Mouse (Mus musculus) cerebellum, adult 2 months (tissue): ENCODE results near the gene Fcgbp. TPM values are rescaled to one million over a fixed set of nuclear protein-coding genes. Genes with fewer than 3 reads are reported as not detected.
"Not testable (repeated sequence)": the region's sequence is repeated elsewhere in the genome, so short reads cannot be mapped to it uniquely, and the experiment has no call there.

ENCODE experiments used
- DNase-seq, 2 experiments: peaks; one replicate each; pipeline ENCODE4 v3.0.0; 2021
- H3K27ac ChIP-seq: fragments of 200-500 bp; 2 replicates; pipeline ENCODE4 v1.5.1; 2012; ENCODE audit warnings: low read length, control low read depth, inconsistent platforms; ENCODE audit not compliant: insufficient read depth
- H3K27me3 ChIP-seq: fragments of 200-500 bp; 2 replicates; pipeline ENCODE4 v1.6.1; 2012; ENCODE audit warnings: inconsistent platforms, mild to moderate bottlenecking, low read length, moderate library complexity; ENCODE audit not compliant: control insufficient read depth, insufficient read depth
- H3K4me1 ChIP-seq: fragments of 200-500 bp; 2 replicates; pipeline ENCODE4 v1.6.1; 2011; ENCODE audit warnings: low read length; ENCODE audit not compliant: control insufficient read depth, insufficient read depth
- H3K4me3 ChIP-seq: fragments of 200-500 bp; replicated peaks from 2 replicates; pipeline ENCODE3; 2011; ENCODE audit warnings: mild to moderate bottlenecking, low read depth, low read length, control low read depth; ENCODE audit not compliant: insufficient read depth
- CTCF ChIP-seq: fragments of 200-500 bp; IDR thresholded peaks from 2 replicates; pipeline ENCODE4 v1.5.1; 2011; ENCODE audit warnings: low read depth, mild to moderate bottlenecking, control low read depth, low read length, moderate library complexity, borderline replicate concordance; ENCODE audit not compliant: insufficient read depth
- POLR2A ChIP-seq: fragments of 200-500 bp; IDR thresholded peaks from 2 replicates; pipeline ENCODE4 v1.6.1; 2011; ENCODE audit warnings: low read length, control low read depth, borderline replicate concordance; ENCODE audit not compliant: insufficient read depth
- WGBS: fragments of 180-500 bp; shearing (Covaris S2); methylation state at CpG from one replicate; pipeline ENCODE4 v1.1.7; 2018; 5-methylcytosine and 5-hydroxymethylcytosine counted together
- polyA plus RNA-seq: library from polyadenylated mRNA; depleted of rRNA; stranded (reverse); fragments of >200 nt; gene quantifications from 2 replicates; pipeline ENCODE4 v1.2.3, GENCODE M21; 2012

Fcgbp gene
- polyA plus RNA-seq, 1 experiment: 0.29 TPM

DNA sequence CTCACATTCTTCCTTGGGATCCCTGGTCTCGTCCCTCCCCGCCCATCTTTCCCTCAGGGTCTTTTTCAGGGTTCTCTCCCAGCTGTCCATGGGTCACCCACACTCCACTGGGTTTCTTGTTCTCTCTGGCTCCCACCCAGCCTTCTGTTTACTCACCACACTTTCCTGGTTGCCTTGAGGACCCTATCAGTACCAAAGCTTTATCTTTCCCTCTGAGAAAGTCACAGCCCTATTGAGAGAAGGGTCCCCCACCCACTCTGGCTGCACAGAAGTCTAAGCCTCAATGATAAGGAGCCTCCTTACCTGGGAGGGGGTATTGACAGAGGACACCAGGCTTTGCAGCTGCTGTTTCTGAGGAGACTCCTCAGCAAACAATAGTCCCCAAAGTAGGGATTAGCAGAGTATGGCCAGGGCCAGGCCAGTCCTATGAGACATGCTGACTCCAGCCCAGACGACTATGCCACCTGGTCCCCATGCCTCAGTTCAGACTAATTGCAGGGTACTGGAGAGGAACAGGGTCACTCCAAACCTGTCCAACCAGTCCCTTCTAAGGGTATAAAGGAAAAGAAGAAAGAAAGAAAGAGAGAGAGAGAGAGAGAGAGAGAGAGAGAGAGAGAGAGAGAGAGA is 1.4 kb upstream of the Fcgbp start:
- WGBS: 29% methylated on average over 3 of the region's 3 CpGs
- TF ChIP-seq CTCF: no peak
- no peak for TF ChIP-seq POLR2A
- no peaks in the 10 kb centered on the region for H3K27me3 ChIP-seq
- H3K27ac ChIP-seq: no peak overlapping the region
- no peaks in the 10 kb centered on the region for H3K4me1 ChIP-seq
- no peak for DNase-seq
- no peak overlapping the region for H3K4me3 ChIP-seq

DNA sequence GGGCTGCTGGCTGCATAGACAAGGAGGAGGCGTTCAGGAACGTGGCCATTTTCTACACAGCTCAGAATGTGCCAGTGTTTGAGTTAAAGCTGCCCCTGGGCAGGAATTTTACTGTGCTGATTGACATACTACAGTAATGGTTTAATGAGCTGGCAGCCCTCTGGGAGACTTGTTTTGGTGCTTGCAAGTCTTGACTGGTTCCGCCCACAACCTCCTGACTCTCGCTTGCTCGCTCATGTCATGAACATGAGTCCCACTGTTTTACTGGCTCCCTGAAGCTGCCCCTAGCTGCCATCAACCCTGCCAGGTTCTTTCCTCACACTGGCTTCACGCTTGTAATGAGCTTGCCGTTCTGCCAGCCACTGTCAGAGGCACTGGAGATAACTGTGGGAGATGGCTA is 13.2 kb downstream of the Fcgbp start:
- Histone ChIP-seq H3K27ac (no peak overlapping the region), H3K4me1 (no peaks in the 10 kb centered on the region), H3K27me3 (no peaks in the 10 kb centered on the region), H3K4me3 (no peak overlapping the region)
- no peak for DNase-seq
- WGBS: 13% methylated on average over 7 of the region's 7 CpGs
- TF ChIP-seq POLR2A: no peak
- no peak for TF ChIP-seq CTCF

DNA sequence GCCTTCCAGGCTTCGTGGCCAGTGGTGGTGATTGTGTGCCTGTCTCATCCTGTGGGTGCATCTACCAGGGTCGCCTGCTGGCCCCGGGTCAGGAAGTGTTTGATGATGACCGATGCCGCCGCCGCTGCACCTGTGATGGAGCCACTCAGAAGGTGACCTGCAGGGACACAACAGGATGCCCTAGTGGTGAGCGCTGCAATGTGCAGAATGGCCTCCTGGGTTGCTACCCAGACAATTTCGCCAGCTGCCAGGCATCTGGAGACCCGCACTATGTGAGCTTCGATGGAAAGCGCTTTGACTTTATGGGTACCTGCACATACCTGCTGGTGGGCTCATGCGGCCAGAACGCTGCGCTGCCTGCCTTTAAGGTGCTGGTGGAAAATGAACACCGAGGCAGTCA is 15.2 kb downstream of the Fcgbp start:
- no peak overlapping the region for H3K27ac ChIP-seq
- no peaks in the 10 kb centered on the region for H3K4me1 ChIP-seq
- 83% methylated on average over 16 of the region's 16 CpGs for WGBS
- no peak for TF ChIP-seq CTCF
- DNase-seq: no peak
- no peaks in the 10 kb centered on the region for H3K27me3 ChIP-seq
- no peak overlapping the region for H3K4me3 ChIP-seq

DNA sequence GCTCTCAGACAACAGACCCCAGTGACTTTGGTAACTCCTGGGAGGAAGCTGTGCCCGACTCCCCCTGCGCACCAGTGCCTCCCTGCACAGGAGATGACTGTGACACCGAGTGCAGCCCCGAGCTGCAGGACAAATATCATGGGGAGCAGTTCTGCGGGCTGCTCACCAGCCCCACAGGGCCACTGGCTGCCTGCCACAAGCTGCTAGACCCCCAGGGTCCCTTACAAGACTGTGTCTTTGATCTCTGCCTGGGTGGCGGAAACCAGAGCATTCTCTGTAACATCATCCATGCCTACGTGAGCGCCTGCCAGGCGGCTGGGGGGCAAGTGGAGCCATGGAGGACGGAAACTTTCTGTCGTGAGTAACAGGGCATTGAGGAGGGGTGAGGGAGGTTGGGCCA is 22.5 kb downstream of the Fcgbp start:
- H3K4me3 ChIP-seq: no peak overlapping the region
- H3K4me1 ChIP-seq: no peaks in the 10 kb centered on the region
- no peak overlapping the region for H3K27ac ChIP-seq
- WGBS: 12% methylated on average over 11 of the region's 11 CpGs
- TF ChIP-seq POLR2A: no peak
- no peak for TF ChIP-seq CTCF
- DNase-seq: no peak
- H3K27me3 ChIP-seq: no peaks in the 10 kb centered on the region

DNA sequence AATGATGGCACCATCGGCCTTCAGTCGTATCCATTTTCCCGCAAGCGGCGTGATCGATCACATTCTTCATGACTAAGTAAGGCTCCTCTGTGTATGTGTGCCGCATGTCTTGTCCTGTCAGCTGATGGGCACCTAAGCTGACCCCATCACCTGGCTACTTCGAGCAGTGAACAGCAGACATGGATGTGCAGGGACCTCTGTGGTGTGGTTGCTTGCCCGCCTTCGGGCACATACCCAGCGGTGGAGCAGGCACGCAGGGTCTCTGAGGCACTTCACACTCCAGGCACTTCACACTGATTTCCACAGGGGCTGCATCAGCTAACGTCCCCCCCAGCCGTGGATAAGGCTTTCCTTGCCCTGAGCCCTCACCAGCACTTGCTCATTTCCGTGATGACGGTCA is 28.1 kb downstream of the Fcgbp start:
- no peaks in the 10 kb centered on the region for H3K4me1 ChIP-seq
- no peaks in the 10 kb centered on the region for H3K27me3 ChIP-seq
- no peak overlapping the region for H3K4me3 ChIP-seq
- TF ChIP-seq CTCF: no peak
- no peak for DNase-seq
- H3K27ac ChIP-seq: no peak overlapping the region
- WGBS: 93% methylated on average over 16 of the region's 16 CpGs

DNA sequence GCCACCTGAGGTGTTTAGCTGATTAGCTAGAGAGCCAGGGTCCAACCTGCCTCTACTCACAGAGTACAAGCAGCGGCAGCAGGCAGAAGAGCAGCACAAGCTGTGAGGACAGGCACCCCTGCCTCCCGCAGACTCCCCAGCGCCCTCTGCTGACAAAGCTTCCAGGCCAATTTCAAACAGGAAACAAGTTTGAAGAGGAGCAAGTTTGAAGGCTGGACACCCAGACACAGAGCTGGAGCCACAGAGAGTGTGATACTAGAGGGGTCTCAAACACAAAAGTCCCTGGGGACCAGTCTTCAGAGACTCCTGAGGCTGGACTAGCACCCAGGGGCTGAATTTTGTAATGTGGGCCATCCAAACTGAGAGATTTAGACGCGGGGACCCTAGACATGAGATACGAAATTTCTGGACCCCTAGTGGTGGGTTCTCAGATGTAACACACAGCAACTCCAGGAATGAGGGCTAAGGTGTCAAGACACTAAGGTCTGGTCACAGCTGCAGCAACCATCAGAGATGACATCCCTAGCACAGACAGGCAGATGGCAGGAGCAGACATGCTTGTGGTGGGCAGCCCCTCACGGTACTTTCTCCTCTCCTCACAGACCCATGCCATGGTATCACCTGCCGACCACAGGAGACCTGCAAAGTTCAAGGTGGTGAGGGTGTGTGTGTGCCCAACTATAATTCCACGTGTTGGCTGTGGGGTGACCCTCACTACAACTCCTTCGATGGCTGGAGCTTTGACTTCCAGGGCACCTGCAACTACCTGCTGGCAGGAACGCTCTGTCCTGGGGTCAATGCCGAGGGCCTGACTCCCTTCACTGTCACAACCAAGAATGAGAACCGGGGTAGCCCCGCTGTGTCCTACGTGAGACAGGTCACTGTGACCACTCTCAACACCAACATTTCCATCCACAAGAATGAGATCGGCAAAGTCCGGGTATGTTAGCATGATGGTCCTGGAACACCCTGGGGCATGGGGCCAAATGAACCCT is 29.9 kb downstream of the Fcgbp start:
- WGBS: 64% methylated on average over 17 of the region's 17 CpGs
- Histone ChIP-seq H3K4me3 (no peak overlapping the region), H3K27me3 (no peaks in the 10 kb centered on the region), H3K27ac (no peak overlapping the region), H3K4me1 (no peaks in the 10 kb centered on the region)
- peak in 1 of 2 experiments; percentile 16 for DNase-seq
- TF ChIP-seq POLR2A (no peak), CTCF (no peak)

DNA sequence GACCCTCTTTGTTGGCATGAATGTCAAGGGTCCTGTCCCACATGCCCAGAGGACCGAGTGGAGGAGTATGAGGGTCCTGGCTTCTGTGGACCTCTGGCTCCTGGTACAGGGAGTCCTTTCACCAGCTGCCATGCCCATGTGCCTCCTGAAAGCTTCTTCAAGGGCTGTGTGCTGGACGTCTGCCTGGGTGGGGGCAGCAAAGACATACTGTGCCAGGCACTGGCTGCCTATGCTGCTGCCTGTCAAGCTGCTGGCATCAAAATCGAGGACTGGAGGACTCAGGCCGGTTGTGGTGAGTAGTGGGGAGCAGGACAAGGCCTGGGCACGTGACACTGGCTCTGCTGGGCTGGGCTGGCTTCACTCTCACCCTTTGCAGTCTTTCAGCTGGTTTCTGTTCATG is 31.9 kb downstream of the Fcgbp start:
- 7% methylated on average over 5 of the region's 5 CpGs for WGBS
- H3K27ac ChIP-seq, H3K4me3 ChIP-seq, H3K4me1 ChIP-seq, DNase-seq, H3K27me3 ChIP-seq: not testable (repeated sequence)

DNA sequence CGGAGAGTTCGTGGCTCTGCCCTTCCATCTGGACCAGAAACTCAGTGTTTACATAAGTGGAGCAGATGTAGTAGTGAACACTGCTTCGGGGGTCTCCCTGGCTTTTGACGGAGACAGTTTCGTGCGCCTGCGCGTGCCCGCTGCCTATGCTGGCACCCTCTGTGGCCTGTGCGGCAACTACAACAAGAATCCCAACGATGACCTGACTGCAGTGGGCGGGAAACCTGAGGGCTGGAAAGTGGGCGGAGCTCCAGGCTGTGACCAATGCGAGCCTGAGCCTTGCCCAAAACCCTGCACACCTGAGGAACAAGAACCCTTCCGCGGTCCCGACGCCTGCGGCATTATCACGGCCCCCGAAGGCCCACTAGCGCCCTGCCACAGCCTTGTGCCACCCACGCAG is 33.6 kb downstream of the Fcgbp start:
- TF ChIP-seq POLR2A: no peak
- no peak for TF ChIP-seq CTCF
- 8% methylated on average over 23 of the region's 23 CpGs for WGBS
- no peaks in the 10 kb centered on the region for H3K4me1 ChIP-seq
- no peaks in the 10 kb centered on the region for H3K27me3 ChIP-seq
- no peak overlapping the region for H3K27ac ChIP-seq
- DNase-seq: peak; percentile 14 to 19
- no peak overlapping the region for H3K4me3 ChIP-seq

DNA sequence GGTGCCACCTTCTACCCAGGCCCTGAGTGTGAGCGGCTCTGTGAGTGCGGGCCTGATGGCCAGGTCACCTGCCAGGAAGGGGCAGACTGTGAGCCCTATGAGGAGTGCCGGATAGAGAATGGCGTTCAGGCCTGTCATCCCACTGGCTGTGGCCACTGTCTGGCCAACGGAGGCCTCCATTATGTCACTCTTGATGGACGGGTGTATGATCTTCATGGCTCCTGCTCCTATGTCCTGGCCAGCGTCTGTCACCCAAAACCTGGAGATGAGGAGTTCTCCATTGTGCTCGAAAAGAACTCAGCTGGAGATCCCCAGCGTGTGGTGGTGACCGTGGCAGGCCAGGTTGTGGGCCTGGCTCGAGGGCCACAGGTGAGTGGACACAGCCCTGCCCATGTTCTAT is 35.2 kb downstream of the Fcgbp start:
- 85% methylated on average over 11 of the region's 11 CpGs for WGBS
- Histone ChIP-seq H3K27me3 (no peaks in the 10 kb centered on the region), H3K27ac (no peak overlapping the region), H3K4me1 (no peaks in the 10 kb centered on the region), H3K4me3 (no peak overlapping the region)
- no peak for DNase-seq
- no peak for TF ChIP-seq POLR2A
- TF ChIP-seq CTCF: no peak
